Mouse (Mus musculus): ENCODE results near the gene Pth2.

GRCm38 (mm10) chr7:45151303-45151702 lies 29.5 kb upstream of the Pth2 start:
- TF ChIP-seq GATA1 (IDR thresholded peaks at IDR 0.05; ENCODE audit: borderline replicate concordance, low read length) = no peak
- TF ChIP-seq CTCF (IDR thresholded peaks at IDR 0.05; ENCODE audit: low read depth, low read length) = no peak
- TF ChIP-seq GATA2 (IDR thresholded peaks at IDR 0.05; ENCODE audit: borderline replicate concordance, low read depth, low read length) = no peak
- no peak for TF ChIP-seq POLR2AphosphoS5 (IDR thresholded peaks at IDR 0.05; ENCODE audit: insufficient replicate concordance, low read depth, low read length)

Measured in G1E (cell line).